Mouse (Mus musculus) urinary bladder, postnatal 25 days (tissue): ENCODE data around the gene Arel1.

Experiments used
- DNase-seq: peaks from one replicate; pipeline ENCODE4 v3.0.0; 2022; ENCODE audit warnings: low spot score

The Arel1 gene

GRCm38 (mm10) chr12:84970428-84971096 is at the start of gene Arel1, which contains the start of gene Fcf1:
Arel1 (minus strand) TSS chr12:84970900.
Fcf1 (plus strand) TSS chr12:84970897.
- peak; percentile 83 for DNase-seq

GRCm38 (mm10) chr12:85012185-85012584 is 41.5 kb upstream of the Arel1 start:
- DNase-seq: no peak

DNA sequence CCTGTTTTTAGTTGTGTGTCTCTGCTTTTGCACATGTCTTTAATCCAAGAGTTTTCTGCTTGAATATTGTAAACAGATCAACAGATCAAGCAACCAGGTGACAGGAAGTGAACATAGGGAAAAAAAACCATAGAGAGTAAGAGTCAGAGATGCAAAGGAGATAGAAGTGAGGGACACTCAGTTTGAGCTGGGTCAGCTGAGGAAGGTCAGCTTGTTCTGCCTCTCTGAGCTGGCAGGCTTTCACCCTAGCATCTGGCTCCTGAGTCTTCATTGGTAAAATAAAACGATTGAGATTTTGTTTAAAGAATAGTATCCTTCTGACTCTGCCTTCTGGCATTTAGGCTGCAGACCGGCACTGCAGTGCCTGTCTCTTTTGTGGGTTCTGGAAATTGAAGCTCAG is 39.8 kb upstream of the Arel1 start:
- no peak for DNase-seq

DNA sequence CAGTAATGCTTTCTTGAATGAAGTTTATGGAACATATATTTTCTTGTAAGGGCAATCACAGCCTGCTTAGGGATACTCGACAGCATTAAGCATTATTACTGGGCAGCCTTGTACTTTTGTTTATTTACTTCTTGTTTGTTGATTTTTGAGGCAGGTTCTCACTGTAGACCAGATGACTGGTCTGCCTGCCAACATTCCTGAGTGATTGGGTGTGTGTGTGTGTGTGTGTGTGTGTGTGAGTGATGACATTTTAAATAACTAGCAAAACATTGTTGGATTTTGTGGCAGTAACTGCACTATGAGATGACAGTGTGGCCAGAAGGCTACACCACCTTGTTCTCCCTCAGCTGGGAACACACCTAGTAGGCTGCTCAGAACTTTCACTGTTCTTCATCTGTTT is 39.1 kb upstream of the Arel1 start:
- no peak for DNase-seq

GRCm38 (mm10) chr12:85007021-85007420 is 36.3 kb upstream of the Arel1 start:
- no peak for DNase-seq

- DNase-seq: no peak
These were observed 35.5 kb upstream of the Arel1 start for GRCm38 (mm10) chr12:85006206-85006605.

DNA sequence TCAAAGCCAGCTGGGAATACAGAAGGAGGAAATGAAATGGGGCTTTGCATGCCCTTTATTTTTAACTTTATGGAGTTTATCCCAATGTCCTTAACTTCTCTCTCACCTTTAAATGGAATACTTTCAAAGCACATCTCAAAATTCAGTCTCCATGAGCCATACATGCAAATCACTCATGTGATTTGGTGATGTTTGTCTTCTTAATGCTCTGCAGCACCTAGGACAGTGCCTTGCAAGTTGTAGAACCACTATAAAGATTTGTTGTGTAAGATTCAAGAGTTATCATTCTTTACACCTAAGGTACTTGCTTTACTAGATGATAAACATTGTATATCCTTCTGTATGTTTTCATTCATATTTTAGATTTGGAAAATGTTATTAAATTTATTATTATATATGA is 28.4 kb upstream of the Arel1 start:
- no peak for DNase-seq

DNA sequence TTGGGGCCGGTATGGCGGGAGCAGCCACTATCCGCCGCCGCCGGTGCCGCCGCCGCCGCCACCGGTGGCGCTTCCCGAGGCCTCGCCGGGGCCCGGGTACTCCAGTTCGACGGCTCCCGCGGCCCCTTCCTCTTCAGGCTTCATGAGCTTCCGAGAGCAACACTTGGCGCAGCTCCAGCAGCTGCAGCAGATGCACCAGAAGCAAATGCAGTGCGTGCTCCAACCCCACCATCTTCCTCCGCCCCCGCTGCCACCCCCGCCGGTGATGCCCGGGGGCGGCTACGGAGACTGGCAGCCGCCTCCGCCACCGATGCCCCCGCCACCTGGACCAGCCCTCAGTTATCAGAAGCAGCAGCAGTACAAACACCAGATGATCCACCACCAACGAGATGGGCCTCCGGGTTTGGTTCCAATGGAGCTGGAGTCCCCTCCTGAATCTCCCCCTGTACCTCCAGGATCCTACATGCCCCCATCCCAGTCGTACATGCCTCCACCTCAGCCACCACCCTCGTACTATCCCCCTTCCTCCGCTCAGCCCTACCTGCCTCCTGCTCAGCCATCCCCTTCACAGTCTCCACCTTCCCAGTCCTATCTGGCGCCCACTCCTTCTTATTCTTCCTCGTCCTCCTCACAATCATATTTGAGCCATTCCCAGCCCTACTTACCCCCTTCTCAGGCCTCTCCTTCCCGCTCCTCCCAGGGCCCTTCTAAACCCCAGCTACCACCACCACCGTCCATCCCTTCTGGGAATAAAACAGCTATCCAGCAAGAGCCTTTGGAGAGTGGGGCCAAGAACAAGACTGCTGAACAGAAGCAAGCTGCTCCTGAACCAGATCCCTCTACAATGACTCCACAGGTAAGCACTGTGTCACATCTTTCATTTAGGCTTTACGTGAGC is 26.1 kb upstream of the Arel1 start:
- DNase-seq: peak; percentile 5

DNA sequence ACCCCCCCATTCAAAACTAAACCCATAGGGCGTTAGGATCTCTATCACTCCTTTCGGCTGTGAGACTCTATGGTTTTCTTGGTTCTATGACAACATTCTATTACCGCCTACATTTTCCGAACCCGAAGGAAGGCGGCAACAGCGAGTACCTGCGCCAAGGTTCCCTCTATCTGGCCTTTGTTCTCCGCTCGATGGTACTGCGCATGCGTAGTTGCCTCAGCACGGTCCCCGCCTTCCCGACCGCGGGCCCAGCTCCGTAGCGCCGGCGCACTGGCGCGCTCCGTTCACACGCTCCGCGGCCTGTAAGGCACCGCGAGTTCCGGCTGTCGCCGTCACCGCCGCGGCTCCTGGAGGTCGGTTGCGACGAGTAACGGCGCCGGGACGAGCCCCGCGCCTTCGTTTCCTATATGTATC is 25.4 kb upstream of the Arel1 start, which contains the start of gene Ylpm1:
Gene Ylpm1 (plus strand): TSS at position 239 of the 414 bp plus-strand sequence.
- DNase-seq: peak; percentile 95

DNA sequence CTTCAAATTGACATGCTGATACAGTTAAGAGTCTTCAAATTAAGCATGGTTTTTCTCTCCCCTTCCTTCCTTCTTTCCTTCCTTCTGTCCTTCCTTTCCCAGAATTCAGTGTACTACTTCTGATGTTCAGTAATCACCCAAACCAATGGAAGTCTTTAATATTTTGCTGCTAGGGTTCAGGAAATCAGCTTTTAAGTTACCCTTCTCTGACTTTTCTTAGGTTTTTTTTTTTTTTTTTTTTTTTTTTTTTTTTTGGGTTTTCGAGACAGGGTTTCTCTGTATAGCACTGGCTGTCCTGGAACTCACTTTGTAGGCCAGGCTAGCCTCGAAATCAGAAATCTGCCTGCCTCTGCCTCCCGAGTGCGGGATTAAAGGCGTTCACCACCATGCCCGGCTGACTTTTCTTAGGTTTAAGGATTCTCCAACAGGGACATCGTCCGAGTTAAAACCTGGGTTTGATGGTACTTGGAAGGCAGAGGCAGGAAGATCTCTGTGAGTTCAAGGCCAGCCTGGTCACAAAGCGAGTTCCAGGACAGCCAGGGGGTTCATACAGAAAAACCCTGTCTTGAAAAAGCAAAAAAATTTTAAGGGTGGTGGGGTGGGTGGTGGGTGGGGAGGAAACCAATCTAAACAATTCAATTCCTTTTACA is 24.5 kb upstream of the Arel1 start:
- DNase-seq: no peak

GRCm38 (mm10) chr12:84989456-84989855 is 18.8 kb upstream of the Arel1 start:
- DNase-seq: no peak

DNA sequence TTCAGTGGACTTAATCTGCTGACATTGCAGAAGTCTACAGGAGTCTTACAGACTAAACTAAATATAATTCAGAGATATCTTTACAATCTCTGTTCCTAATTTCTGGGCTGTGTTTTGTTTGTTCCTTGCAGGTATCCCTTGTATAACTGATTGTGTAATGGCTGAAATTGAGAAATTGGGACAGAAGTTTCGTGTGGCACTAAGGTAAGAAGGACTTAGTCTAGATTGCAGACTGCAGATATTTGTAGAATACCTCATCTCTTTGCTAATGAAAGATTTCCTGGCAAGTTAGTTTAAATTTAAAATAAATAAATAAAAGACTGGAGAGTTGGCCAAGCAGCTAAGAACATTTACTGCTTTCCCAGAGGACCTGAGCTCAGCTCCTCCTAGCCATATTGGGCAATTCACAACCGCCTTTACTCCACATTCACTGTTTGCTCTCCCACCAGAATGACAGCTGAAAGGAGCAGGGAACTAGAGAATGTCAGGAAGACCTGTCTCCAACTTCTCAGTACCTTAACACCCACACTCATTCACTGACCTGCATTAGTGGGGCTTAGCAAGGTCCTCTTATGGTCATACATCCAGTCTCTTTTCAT is 8.7 kb upstream of the Arel1 start:
- DNase-seq: no peak

DNA sequence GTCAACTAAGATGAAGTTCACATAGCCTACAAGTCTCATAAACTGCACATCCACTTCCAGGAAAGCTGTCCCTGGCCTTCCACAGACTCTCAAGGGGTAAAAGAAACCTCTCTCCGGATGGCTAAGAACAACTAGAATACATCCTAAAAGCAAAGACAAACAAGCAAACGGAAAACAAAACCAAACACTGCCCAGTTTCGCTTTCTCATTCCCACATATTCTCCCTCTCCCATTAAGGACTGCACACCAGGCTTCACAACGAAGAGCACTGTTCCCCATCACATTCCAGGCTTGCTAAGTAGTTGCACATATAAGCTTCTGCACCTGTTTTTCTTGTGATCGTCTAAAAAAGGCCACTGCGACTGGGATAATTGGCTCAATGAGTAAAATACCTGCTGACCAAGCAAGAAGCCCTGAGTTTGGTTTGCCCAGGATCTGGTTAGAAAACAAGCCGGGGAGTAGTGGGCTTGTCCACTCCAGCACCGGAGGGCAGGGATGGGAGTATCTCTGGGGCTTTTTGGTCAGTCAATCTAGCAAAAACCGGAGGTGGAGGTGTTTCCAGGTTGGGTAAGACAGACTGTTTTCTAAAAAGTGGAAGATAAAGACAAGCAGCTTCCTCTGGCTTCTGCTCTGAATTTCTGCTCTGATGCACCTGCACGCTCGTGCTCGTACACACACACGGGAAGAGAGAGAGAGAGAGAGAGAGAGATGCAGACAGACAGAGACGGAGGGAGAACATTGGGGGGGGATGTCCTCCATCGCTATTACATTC is 858 bp downstream of the Arel1 start:
- DNase-seq: no peak

DNA sequence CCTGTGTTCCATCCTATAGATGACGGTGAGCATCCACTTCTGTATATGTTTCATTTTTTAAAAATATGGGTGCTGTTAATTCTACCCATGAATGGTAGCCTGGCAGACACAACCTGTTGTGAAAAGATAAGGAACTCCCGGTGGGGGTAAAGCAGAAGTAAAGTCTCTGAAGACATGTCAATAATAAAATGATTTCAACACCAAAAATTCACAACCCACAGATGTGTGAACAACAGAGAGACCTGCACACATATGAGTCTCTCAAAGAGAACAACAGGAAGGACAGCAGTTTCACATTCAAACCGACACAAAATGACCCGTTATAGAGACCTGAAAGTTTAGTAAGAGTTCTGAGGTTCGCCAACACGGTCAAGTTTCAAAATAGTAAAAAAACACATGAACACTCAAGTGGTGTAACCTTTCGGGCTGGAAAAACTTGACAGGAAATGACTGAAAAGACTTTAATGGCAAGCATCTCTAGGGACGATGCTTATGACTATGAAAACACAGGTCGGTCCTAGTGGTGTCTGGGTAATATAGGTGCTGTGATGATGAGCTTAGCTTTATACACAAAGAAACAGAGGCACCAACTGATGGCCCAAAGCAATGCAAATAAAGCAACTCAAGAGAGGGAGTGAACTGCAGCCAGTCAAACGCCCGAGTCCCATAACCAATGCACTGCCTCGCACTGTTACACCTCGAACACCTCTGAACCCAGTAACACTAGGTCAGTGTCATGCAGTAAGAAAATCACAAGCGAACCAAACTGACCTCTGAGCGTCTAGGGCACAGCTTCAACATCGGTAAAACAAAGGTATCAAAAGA is 1.7 kb downstream of the Arel1 start:
- no peak for DNase-seq

DNA sequence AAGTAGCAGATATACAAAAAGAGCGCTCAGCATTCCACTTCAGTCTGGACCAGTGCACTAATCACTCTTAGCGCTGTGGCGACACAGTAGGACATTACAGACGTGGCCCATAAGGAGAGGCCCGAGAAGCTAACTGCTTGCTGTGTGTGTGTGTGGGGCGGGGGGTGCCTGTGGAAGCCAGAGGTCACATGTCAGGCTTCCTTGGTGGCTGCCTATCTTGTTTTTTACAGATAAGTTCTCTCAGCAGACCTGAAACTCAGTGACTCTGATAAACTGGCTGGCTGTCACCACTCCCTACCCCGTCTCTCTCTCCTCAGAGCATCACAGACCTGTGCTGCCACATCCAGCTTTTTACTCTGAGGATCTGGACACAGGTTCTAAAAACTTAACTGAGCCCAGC is 8.1 kb downstream of the Arel1 start:
- DNase-seq: no peak

DNA sequence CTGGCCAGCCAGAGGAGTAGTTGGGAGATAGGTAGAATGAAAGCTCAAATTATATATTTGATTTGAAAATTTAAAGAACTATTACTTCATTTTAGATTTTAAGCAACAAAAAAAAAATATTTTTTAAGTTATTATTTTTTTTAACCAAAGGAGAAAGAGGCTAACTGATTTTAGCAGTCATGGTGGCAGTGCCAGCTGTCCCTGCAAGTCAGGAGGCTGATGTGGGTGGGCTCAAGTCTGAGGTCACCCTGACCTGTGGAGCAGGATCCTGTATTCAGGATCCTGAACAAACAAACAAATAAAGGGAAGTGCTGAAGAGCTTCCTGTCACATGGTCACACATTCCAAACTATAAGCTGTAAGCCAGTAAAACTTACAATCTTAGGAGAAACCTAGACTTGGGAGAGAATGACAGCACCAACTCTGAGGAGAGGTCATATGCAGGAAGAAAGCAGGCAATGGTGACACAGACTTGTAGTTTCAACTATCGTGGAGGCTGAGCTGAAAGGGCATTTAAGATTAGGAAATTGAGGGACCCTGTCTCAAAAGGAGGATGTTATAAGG is 11.8 kb downstream of the Arel1 start:
- DNase-seq: no peak

DNA sequence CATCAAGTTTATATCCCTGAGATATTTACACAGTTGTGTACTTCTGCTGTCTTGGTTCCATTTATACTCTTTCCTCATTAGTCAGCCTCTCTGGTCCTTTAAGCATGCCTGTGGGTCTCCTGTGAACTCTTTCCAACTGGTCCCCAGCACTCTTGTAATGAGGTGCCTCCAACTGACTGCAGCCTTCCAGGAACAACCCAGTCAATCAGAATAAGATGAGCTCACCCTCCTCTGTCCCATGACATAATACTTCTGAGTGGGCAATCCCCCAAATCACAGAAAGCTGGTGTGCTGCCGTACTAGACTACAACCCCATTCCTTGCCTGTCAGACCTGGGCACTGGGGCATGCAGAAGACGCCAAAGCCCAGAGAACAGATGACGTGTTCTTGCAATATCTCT is 14.4 kb downstream of the Arel1 start:
- no peak for DNase-seq

GRCm38 (mm10) chr12:84952351-84952750 is 18.3 kb downstream of the Arel1 start:
- no peak for DNase-seq

DNA sequence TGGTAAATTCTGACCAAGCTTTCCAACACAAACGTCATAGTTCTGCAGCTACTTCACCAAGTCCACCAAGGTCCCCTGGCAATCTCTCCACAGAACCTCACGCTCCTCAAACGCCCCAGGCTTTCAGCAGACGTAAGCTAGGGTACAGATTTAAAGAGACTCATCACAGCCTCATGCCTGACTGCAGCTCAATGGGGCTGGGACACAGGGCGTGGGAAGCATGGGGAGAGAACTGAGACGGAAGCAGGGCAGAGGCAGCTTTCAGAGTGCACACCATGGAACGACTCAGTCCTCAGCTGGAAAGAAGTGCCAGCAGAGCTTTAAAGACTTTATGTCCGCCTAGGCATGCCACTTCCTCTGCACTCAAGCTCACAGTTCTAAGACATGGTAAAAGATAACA is 19.2 kb downstream of the Arel1 start:
- no peak for DNase-seq

GRCm38 (mm10) chr12:84950763-84951162 is 19.9 kb downstream of the Arel1 start:
- DNase-seq: no peak
